Mouse (Mus musculus) hindbrain, embryonic 13.5 days (tissue): Measurements from ENCODE around the gene Entpd3. TPM values are rescaled to one million over a fixed set of nuclear protein-coding genes. Genes with fewer than 3 reads are reported as not detected.

Source experiments
- ATAC-seq: fragments of 200-750 bp; cut with Nextera tagmentation; 2 replicates; pipeline ENCODE4 v1.8.0; 2017; ENCODE audit warnings: moderate TSS enrichment; ENCODE audit not compliant: low FRiP score
- H3K27ac ChIP-seq: fragments of 300-500 bp; sonication (generic); 2 replicates; pipeline ENCODE4 v1.5.1; 2015; ENCODE audit warnings: inconsistent platforms, mild to moderate bottlenecking, moderate library complexity
- H3K27me3 ChIP-seq: fragments of 300-500 bp; sonication (generic); 2 replicates; pipeline ENCODE4 v1.6.1; 2015; ENCODE audit warnings: mild to moderate bottlenecking, inconsistent platforms
- H3K36me3 ChIP-seq: fragments of 300-500 bp; sonication (generic); 2 replicates; pipeline ENCODE4 v1.6.1; 2015; ENCODE audit warnings: mild to moderate bottlenecking, inconsistent platforms
- H3K4me1 ChIP-seq: fragments of 300-500 bp; sonication (generic); replicated peaks from 2 replicates; pipeline ENCODE4 v1.6.1; 2015; ENCODE audit warnings: inconsistent platforms
- H3K4me2 ChIP-seq: fragments of 300-500 bp; sonication (generic); 2 replicates; pipeline ENCODE4 v1.6.1; 2015; ENCODE audit warnings: inconsistent platforms, mild to moderate bottlenecking, moderate library complexity
- H3K4me3 ChIP-seq: fragments of 300-500 bp; sonication (generic); 2 replicates; pipeline ENCODE4 v1.5.1; 2015; ENCODE audit warnings: mild to moderate bottlenecking, inconsistent platforms
- H3K9ac ChIP-seq: fragments of 300-500 bp; sonication (generic); 2 replicates; pipeline ENCODE4 v1.6.1; 2015; ENCODE audit warnings: mild to moderate bottlenecking, inconsistent platforms
- H3K9me3 ChIP-seq: fragments of 300-500 bp; sonication (generic); 2 replicates; pipeline ENCODE4 v1.6.1; 2016; ENCODE audit warnings: inconsistent platforms
- WGBS: fragments of 180-500 bp; shearing (Covaris S2); methylation state at CpG from one replicate; pipeline ENCODE4 v1.1.7; 2015; 5-methylcytosine and 5-hydroxymethylcytosine counted together
- polyA plus RNA-seq: library from polyadenylated mRNA; unstranded; fragments of >200 nt; fragmentation: Nextera tagmentation; extraction: Ambion mirVana; gene quantifications from 2 replicates; pipeline ENCODE4 v1.2.1, GENCODE M21; 2015

Gene Entpd3
- polyA plus RNA-seq, 1 experiment from 2014 or later, result 1.2 TPM

DNA sequence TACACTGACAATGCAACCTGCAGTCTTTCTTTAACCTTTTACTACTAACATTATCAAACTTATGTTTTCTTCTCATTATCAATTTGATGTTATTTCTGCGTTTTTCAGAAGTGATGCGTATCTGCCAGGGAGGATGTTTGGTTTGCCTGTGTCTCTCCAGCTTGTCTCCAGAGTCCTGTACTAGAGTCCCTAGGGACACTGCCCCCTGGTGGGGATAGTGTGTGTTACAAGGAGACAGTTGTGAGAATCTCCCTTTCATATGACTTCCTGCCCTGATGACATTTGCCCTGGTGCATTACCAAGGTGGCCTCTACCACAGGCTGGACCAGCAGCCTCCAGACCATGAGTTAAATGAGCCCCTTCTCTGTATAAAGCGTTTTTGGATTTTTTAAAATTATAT is 46.9 kb downstream of the Entpd3 start:
- WGBS, result 18% methylated on average over 3 of the region's 3 CpGs
- H3K4me1 ChIP-seq, result peaks cover 14% of the 10 kb centered on the region

DNA sequence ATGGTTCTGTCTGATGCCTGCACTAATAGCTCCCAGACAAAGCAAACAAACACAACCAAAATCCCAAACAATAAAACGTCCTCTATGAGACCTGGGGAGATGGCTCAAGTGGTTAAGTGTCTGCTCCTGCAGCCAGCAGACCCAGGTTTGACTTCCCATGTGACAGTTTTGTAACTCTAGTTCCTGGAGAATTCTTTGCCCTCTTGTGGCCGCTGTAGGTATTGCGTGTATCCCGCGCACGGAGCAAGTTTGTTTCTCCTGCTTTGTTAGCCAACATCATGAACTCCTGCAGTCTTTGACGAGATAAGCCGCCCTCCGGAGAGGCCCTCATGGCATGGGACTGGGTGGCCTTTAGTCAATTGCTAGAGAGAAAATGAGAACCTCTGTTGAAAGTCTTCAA is 51.9 kb downstream of the Entpd3 start:
- peaks cover 13% of the 10 kb centered on the region for H3K4me1 ChIP-seq
- no peak for ATAC-seq
- H3K9me3 ChIP-seq, result no peaks in the 10 kb centered on the region
- no peak overlapping the region for H3K9ac ChIP-seq
- H3K36me3 ChIP-seq, result no peaks in the 10 kb centered on the region
- WGBS, result 3% methylated on average over 9 of the region's 9 CpGs
- H3K4me3 ChIP-seq, result no peak overlapping the region
- H3K4me2 ChIP-seq, result no peak overlapping the region
- no peak overlapping the region for H3K27ac ChIP-seq
- H3K27me3 ChIP-seq, result 0 out of 2 replicates have a peak, but pooled peaks cover 3% of the 10 kb centered on the region

More for the DNA sequence above, 46.9 kb downstream of the Entpd3 start:
- Histone ChIP-seq H3K4me2 (no peak overlapping the region), H3K9ac (no peak overlapping the region), H3K27ac (no peak overlapping the region), H3K4me3 (no peak overlapping the region), H3K9me3 (no peaks in the 10 kb centered on the region), H3K36me3 (no peaks in the 10 kb centered on the region), H3K27me3 (0 out of 2 replicates have a peak, but pooled peaks cover 4% of the 10 kb centered on the region)
- no peak for ATAC-seq

DNA sequence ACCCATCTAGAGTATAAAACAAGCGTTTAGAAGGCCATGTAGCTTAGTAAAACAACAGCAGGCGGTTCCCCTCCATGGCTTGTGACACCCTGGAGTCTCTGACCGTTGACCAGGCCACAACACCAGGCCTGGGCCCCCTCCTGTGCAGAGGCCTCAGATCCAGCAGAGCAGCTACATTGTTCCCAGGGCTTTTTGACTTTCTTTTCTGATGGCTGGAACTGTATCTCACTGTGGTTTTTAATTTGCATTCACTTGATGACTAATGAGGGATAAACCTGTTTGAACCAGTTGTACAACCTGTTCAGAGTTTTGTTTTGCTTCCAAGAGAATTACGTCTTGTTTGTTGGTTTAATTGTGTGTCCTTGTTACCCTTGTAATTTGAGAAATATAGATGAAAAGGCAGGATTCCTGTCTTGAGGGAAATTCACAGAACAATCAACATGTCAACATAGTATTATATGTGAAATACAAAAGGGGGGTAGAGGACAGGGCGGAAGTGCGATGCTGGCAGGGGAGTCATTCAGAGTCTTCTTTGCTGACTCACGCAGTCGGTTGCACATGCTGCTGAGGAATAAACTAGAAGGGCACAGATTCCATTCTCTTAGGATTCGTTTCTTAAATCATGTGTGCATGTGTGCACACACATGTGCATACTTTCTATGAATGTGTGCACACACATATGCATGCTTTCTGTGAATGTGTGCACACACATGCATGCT is 53.9 kb downstream of the Entpd3 start:
- Histone ChIP-seq H3K9ac (no peak overlapping the region), H3K9me3 (no peaks in the 10 kb centered on the region), H3K4me1 (peaks cover 13% of the 10 kb centered on the region), H3K27me3 (0 out of 2 replicates have a peak, but pooled peaks cover 3% of the 10 kb centered on the region), H3K36me3 (no peaks in the 10 kb centered on the region), H3K4me2 (no peak overlapping the region), H3K4me3 (no peak overlapping the region), H3K27ac (no peak overlapping the region; the same call in 1 of the 2 replicates)
- no peak for ATAC-seq
- WGBS, result 45% methylated on average over 9 of the region's 9 CpGs

DNA sequence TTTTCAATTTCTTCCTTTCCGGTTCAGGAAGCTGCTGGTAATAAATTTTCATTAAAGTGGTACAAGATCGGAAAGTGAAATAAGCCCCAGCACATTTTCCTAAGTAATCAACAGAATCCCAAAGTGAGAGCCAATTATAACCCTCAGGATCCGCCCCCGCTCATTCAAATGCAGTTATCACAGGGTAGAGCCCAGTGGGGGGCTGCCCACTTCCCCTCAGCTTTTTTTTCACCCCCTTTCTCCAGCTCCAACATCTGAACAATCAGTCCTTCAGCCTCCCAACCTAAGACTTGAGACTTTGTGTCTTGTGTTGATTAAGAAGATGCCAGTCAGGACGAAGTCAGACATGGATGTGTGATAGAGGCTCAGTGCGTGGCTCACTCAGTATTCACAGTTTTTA is 55.2 kb downstream of the Entpd3 start:
- no peak overlapping the region for H3K4me3 ChIP-seq
- no peak for ATAC-seq
- no peak overlapping the region for H3K9ac ChIP-seq
- no peak overlapping the region for H3K27ac ChIP-seq
- no peaks in the 10 kb centered on the region for H3K36me3 ChIP-seq
- 0 out of 2 replicates have a peak, but pooled peaks cover 3% of the 10 kb centered on the region for H3K27me3 ChIP-seq
- no peak overlapping the region for H3K4me2 ChIP-seq
- H3K4me1 ChIP-seq, result peaks cover 13% of the 10 kb centered on the region
- WGBS, result 42% methylated on average over 6 of the region's 6 CpGs
- H3K9me3 ChIP-seq, result no peaks in the 10 kb centered on the region

DNA sequence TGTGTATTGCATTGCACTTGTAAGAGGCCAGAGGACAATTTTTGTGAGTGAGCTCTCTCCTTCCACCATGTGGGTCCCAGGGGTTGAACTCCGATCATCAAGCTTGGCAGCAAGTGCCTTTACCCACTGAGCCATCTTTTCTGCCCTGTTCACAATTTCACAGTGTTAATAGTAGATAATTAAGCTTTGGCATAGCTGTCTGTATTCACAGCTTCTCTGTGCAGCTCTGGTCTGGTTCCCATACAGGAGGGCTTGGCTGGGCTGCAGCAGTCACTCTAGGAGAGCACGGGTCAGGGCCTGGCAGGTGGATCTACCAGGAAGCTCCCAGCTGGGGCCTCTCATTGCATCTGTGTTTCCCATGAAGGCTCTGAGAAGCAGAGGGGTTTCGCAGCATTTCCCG is 55.7 kb downstream of the Entpd3 start:
- peaks cover 13% of the 10 kb centered on the region for H3K4me1 ChIP-seq
- H3K27ac ChIP-seq, result 0 out of 2 replicates have a peak overlapping the region, but pooled peaks have one; percentile 9
- no peaks in the 10 kb centered on the region for H3K36me3 ChIP-seq
- no peak overlapping the region for H3K4me3 ChIP-seq
- no peak overlapping the region for H3K4me2 ChIP-seq
- H3K27me3 ChIP-seq, result 0 out of 2 replicates have a peak, but pooled peaks cover 3% of the 10 kb centered on the region
- no peak for ATAC-seq
- H3K9ac ChIP-seq, result no peak overlapping the region
- H3K9me3 ChIP-seq, result no peaks in the 10 kb centered on the region
- WGBS, result 57% methylated on average over 4 of the region's 4 CpGs

DNA sequence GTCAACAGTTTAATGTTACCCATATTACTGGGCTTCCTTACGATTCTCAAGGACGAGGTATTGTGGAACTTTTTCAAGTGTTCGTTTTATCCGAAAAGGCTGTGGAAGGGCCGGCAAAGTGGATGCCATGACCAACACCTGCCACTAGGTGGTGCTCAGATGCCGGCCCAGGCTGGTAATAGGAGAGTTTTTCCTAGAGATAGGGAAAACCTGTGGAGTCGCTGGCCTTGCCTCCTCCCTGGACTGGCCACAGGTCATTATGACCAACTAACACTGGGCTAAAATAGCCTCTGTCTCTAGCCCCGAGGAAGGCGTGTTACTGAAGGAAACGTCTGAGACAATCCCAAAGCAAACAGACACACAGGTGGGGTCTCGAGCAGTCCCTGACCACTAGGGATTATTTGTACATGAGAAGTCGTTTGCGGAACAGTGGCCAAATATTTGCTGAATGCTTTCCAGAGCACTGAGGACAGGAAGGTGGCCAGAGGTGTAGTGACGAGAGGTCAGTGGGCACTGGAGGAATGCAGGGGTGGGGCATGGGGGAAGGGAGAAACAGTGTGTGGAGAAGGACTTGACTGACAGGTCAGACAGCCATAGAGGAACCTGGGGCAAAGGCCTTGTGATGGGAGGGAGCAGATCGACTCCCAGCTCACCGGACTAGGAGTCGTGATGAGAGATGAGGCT is 62.0 kb downstream of the Entpd3 start:
- Histone ChIP-seq H3K9ac (no peak overlapping the region), H3K4me3 (no peak overlapping the region), H3K9me3 (no peaks in the 10 kb centered on the region), H3K27ac (no peak overlapping the region), H3K27me3 (peaks cover 10% of the 10 kb centered on the region), H3K36me3 (no peaks in the 10 kb centered on the region), H3K4me1 (peaks cover 23% of the 10 kb centered on the region), H3K4me2 (no peak overlapping the region)
- ATAC-seq, result peak; percentile 39; the same call in 1 of the 2 replicates
- WGBS, result 22% methylated on average over 17 of the region's 17 CpGs

DNA sequence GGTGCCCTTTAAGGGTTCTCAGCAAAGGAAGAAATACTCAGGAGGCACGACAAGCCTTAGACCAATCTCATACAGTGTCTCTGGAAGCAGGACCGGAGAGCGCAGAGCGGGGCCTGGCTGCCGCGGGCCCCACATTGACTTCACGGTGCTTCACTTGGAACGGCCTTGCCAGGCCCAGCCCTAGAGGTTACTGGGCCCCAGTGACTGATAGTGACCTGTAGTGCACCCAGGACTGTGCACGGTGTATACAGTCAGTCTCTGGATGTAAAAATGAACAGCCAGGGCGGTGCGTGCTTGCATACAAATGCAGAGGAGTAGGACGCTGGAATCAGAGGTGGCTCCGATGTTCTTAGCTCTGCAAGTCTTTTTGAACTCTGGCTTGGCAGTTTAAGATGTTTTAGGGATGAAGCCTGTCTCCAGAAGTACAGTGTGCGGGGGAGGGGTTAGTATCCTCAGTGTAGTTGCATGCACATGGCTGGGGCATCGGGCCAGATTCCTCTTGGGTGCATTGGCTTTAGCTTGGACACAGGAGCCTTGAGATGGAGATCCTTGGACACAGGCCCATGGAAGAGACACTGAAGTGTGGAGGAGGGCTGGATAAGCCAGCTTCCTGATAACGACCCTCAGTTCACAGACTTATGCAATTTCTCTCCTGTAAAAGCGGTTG is 62.7 kb downstream of the Entpd3 start:
- Histone ChIP-seq H3K36me3 (no peaks in the 10 kb centered on the region), H3K27ac (no peak overlapping the region), H3K9ac (0 out of 2 replicates have a peak overlapping the region, but pooled peaks have one; percentile 35), H3K4me2 (peak overlapping the region; percentile 38), H3K4me3 (no peak overlapping the region), H3K9me3 (peaks cover 2% of the 10 kb centered on the region), H3K27me3 (peaks cover 10% of the 10 kb centered on the region), H3K4me1 (peaks cover 23% of the 10 kb centered on the region)
- WGBS, result 53% methylated on average over 17 of the region's 17 CpGs
- ATAC-seq, result peak; percentile 63

DNA sequence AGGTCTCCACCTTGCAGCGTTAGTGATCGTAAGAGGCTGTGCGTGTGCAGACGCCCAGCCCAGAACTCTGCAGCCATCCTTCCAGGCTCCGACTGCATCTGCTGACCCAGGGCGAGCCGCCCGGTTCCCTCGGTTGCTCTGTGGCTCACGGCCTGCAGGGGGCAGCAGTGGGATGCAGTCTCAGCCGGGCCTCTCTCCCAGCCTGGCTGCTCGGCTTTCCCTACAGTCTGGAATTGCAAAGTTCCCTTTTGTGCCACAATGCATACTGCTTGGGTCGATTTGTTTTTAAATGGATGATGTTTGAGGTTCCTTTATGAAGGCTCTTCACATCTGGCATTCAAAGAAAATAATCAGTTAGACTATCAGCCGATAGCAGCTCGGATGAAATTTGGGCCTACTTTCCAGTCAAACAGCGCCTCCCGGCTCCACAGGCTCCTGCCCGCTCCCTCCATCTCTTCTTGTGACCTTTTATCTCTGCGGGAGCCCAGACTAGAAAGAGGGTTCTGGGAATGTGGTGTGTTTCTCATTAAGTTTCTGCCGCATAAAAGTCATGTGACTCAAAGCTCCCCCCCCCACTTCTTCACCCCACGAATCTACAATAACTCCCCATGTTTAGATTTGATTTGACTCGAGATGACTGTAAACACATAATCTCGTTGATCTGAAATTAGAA is 63.4 kb downstream of the Entpd3 start:
- Histone ChIP-seq H3K4me2 (peak overlapping the region; percentile 38), H3K9ac (0 out of 2 replicates have a peak overlapping the region, but pooled peaks have one; percentile 35), H3K4me3 (no peak overlapping the region)

DNA sequence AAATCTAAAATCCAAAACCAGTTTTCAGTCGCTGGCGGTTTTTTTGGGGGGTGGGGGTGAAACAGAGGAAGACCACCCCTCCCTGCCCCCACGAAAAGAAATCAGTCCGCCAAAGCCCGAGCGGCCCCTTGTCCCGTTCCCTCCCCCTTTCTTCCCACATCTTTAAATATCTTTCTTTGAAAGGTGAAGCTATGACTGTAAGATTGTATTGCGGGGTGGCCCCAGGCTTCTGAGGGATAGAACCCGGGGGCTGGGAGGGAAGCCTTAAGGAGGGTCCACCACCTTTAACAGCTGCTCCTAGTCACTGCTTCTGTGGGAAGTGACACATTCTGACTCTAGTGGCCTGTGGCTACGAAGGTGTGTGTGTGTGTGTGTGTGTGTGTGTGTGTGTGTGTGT is 63.9 kb downstream of the Entpd3 start:
- no peak overlapping the region for H3K27ac ChIP-seq
- no peak overlapping the region for H3K4me3 ChIP-seq
- 17% methylated on average over 10 of the region's 10 CpGs for WGBS
- H3K27me3 ChIP-seq, result peaks cover 10% of the 10 kb centered on the region
- no peaks in the 10 kb centered on the region for H3K36me3 ChIP-seq
- peak overlapping the region; percentile 38 for H3K4me2 ChIP-seq
- no peak overlapping the region for H3K9ac ChIP-seq
- H3K9me3 ChIP-seq, result peaks cover 10% of the 10 kb centered on the region
- no peak for ATAC-seq
- H3K4me1 ChIP-seq, result peaks cover 23% of the 10 kb centered on the region

More for the DNA sequence above, 63.4 kb downstream of the Entpd3 start:
- Histone ChIP-seq H3K9me3 (peaks cover 8% of the 10 kb centered on the region), H3K4me1 (peaks cover 23% of the 10 kb centered on the region), H3K27me3 (peaks cover 10% of the 10 kb centered on the region), H3K27ac (no peak overlapping the region), H3K36me3 (no peaks in the 10 kb centered on the region)
- WGBS, result 2% methylated on average over 23 of the region's 23 CpGs
- ATAC-seq, result peak; percentile 68; the same call in 1 of the 2 replicates

DNA sequence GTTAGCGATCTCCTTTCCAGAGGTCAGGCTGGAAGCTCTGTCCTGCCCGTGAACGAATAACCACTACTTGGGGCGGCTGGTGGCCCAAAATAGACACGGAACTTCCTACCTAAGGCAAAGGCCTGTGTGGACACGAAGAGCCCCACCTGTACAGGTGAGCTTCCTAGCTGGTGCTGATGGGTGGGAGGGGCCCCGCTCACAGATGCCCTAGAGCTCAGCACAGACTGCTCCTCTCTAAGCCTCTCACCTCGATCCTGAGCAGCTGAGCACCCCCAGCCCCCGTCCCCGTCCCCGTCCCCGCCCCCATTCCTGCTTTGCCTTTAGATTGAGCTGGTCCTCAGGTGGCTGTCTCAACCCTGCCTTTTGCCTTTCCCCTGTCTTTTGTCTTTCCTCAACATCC is 64.3 kb downstream of the Entpd3 start:
- no peak for ATAC-seq
- H3K27ac ChIP-seq, result no peak overlapping the region
- peaks cover 10% of the 10 kb centered on the region for H3K27me3 ChIP-seq
- no peak overlapping the region for H3K4me2 ChIP-seq
- no peak overlapping the region for H3K9ac ChIP-seq
- H3K36me3 ChIP-seq, result no peaks in the 10 kb centered on the region
- 30% methylated on average over 12 of the region's 12 CpGs for WGBS
- H3K4me3 ChIP-seq, result no peak overlapping the region
- peaks cover 10% of the 10 kb centered on the region for H3K9me3 ChIP-seq
- H3K4me1 ChIP-seq, result peaks cover 23% of the 10 kb centered on the region

DNA sequence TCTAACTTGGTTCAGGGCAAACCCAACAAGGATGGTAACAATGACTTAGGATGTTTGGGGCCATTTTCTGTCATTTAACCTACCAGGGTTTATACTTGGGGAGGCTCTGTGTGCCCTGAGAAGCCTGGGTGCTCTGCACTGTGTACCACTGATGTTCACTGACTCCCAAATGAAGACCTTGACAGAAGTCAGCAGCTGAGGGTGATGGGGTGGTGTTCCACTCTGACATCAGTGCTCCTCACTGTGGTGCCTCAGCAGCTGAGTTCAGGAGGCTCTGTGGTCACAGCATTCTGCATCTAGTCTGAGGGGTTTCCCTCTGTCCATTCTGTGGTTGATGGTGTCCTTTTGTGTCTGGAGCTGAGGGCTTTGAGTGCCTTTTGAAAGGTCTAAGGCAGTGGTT is 71.4 kb downstream of the Entpd3 start:
- no peak for ATAC-seq
- H3K27me3 ChIP-seq, result no peaks in the 10 kb centered on the region
- no peaks in the 10 kb centered on the region for H3K36me3 ChIP-seq
- no peak overlapping the region for H3K4me2 ChIP-seq
- H3K27ac ChIP-seq, result no peak overlapping the region
- H3K4me3 ChIP-seq, result no peak overlapping the region
- H3K9ac ChIP-seq, result no peak overlapping the region
- no peaks in the 10 kb centered on the region for H3K4me1 ChIP-seq
- H3K9me3 ChIP-seq, result peaks cover 10% of the 10 kb centered on the region

DNA sequence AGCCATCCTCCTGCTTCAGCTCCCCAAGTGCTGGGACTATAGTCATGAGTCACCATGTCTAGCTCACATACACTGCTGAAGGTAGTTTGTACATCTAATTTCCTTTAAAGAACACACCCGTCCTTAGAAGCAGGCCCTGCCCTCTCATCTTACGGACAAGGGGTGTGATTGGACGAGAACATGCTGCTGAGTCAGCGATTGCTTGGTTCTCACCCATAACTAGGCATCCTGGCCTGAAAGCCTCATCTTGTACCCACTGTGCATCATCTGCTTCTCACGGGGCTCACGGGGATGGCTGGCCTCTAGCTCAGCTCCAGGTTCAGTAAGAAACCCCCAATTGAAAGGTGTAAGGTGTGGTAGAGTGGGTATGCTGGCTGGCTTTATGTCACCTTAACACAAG is 74.4 kb downstream of the Entpd3 start:
- Histone ChIP-seq H3K27me3 (no peaks in the 10 kb centered on the region), H3K36me3 (no peaks in the 10 kb centered on the region), H3K27ac (no peak overlapping the region), H3K4me3 (no peak overlapping the region), H3K4me1 (peaks cover 9% of the 10 kb centered on the region), H3K9me3 (no peaks in the 10 kb centered on the region), H3K9ac (no peak overlapping the region), H3K4me2 (no peak overlapping the region)
- no peak for ATAC-seq
- WGBS, result 95% methylated on average over 6 of the region's 6 CpGs
